Mouse (Mus musculus): ENCODE results near the gene Agap3. TPM values are rescaled to one million over a fixed set of nuclear protein-coding genes. Genes with fewer than 3 reads are reported as not detected.

The Agap3 gene
- polyA plus RNA-seq, 1 experiment from 2014 or later: 24.1 TPM

GRCm38 (mm10) chr5:24442029-24442428, 9.9 kb upstream of the Agap3 start:
- H3K27ac ChIP-seq: no peak overlapping the region
- peaks cover 35% of the 10 kb centered on the region for H3K4me1 ChIP-seq
- H3K4me3 ChIP-seq: no peak overlapping the region
- WGBS: 91% methylated on average over 9 of the region's 9 CpGs
- DNase-seq (ENCODE audit: extremely low spot score, low spot score): no peak
- no peaks in the 10 kb centered on the region for H3K27me3 ChIP-seq (ENCODE audit: poor library complexity, severe bottlenecking)
- peaks cover 67% of the 10 kb centered on the region for H3K36me3 ChIP-seq (replicated peaks)
- H3K9me3 ChIP-seq: no peaks in the 10 kb centered on the region; the same call in 1 of the 2 replicates

- H3K27me3 ChIP-seq (ENCODE audit: poor library complexity, severe bottlenecking): 0 out of 2 replicates have a peak, but pooled peaks cover 3% of the 10 kb centered on the region
- 94% methylated on average over 7 of the region's 7 CpGs for WGBS
- H3K36me3 ChIP-seq (replicated peaks): peaks cover 57% of the 10 kb centered on the region
- DNase-seq (ENCODE audit: extremely low spot score, low spot score): no peak
- H3K9me3 ChIP-seq: no peaks in the 10 kb centered on the region; the same call in 1 of the 2 replicates
- peak overlapping the region; percentile 75 for H3K4me3 ChIP-seq
- no peak overlapping the region for H3K27ac ChIP-seq
- H3K4me1 ChIP-seq: peaks cover 46% of the 10 kb centered on the region
Measured at GRCm38 (mm10) chr5:24443204-24443603, 8.8 kb upstream of the Agap3 start.

GRCm38 (mm10) chr5:24443927-24444326, 8.1 kb upstream of the Agap3 start:
- Histone ChIP-seq H3K4me3 (peak overlapping the region; percentile 75), H3K27me3 (ENCODE audit: poor library complexity, severe bottlenecking) (peaks cover 11% of the 10 kb centered on the region), H3K27ac (peak overlapping the region; percentile 98), H3K36me3 (replicated peaks) (peaks cover 51% of the 10 kb centered on the region), H3K4me1 (peaks cover 48% of the 10 kb centered on the region), H3K9me3 (no peaks in the 10 kb centered on the region; the same call in 1 of the 2 replicates)
- 90% methylated on average over 12 of the region's 12 CpGs for WGBS
- DNase-seq (ENCODE audit: extremely low spot score, low spot score): no peak

- peaks cover 41% of the 10 kb centered on the region for H3K36me3 ChIP-seq (replicated peaks)
- peak; percentile 88 for DNase-seq (ENCODE audit: extremely low spot score, low spot score)
- H3K9me3 ChIP-seq: no peaks in the 10 kb centered on the region; the same call in 1 of the 2 replicates
- H3K4me3 ChIP-seq: peak within 1 kb of the TSS; percentile 75
- peaks cover 48% of the 10 kb centered on the region for H3K4me1 ChIP-seq
- peaks cover 20% of the 10 kb centered on the region for H3K27me3 ChIP-seq (ENCODE audit: poor library complexity, severe bottlenecking)
- under 1% methylated on average over 60 of the region's 60 CpGs for WGBS
- H3K27ac ChIP-seq: peak within 1 kb of the TSS; percentile 98
Measured at GRCm38 (mm10) chr5:24444746-24445427, 7.1 kb upstream of the Agap3 start, which contains the start of gene Fastk. TSS of gene Fastk (minus strand) at chr5:24445287.

GRCm38 (mm10) chr5:24445428-24446080, 6.4 kb upstream of the Agap3 start:
- Histone ChIP-seq H3K27ac (peak overlapping the region; percentile 98), H3K4me1 (peaks cover 48% of the 10 kb centered on the region), H3K4me3 (peak overlapping the region; percentile 75), H3K36me3 (replicated peaks) (peaks cover 34% of the 10 kb centered on the region), H3K9me3 (no peaks in the 10 kb centered on the region; the same call in 1 of the 2 replicates), H3K27me3 (ENCODE audit: poor library complexity, severe bottlenecking) (peaks cover 26% of the 10 kb centered on the region)
- no peak for DNase-seq (ENCODE audit: extremely low spot score, low spot score)
- WGBS: 61% methylated on average over 20 of the region's 20 CpGs

- Histone ChIP-seq H3K36me3 (replicated peaks) (peaks cover 24% of the 10 kb centered on the region), H3K4me3 (peak overlapping the region; percentile 76), H3K4me1 (peaks cover 57% of the 10 kb centered on the region), H3K27me3 (ENCODE audit: poor library complexity, severe bottlenecking) (peaks cover 33% of the 10 kb centered on the region), H3K9me3 (no peaks in the 10 kb centered on the region; the same call in 1 of the 2 replicates), H3K27ac (0 out of 2 replicates have a peak overlapping the region, but pooled peaks have one; percentile 25)
- DNase-seq (ENCODE audit: extremely low spot score, low spot score): no peak
- WGBS: 90% methylated on average over 7 of the region's 7 CpGs
Measured at GRCm38 (mm10) chr5:24446630-24447029, 5.3 kb upstream of the Agap3 start.

- 2% methylated on average over 34 of the region's 34 CpGs for whole genome bisulfite sequencing
- H3K4me1 ChIP-seq: peaks cover 60% of the 10 kb centered on the region
- peaks cover 33% of the 10 kb centered on the region for H3K27me3 ChIP-seq (ENCODE audit: poor library complexity, severe bottlenecking)
- peak within 1 kb of the TSS; percentile 76 for H3K4me3 ChIP-seq
- peak; percentile 85 for DNase-seq (ENCODE audit: extremely low spot score, low spot score)
- no peaks in the 10 kb centered on the region; the same call in 1 of the 2 replicates for H3K9me3 ChIP-seq
- peak within 1 kb of the TSS; percentile 87 for H3K27ac ChIP-seq
- peaks cover 12% of the 10 kb centered on the region for H3K36me3 ChIP-seq (replicated peaks)
Measured at GRCm38 (mm10) chr5:24447624-24448298, 4.2 kb upstream of the Agap3 start, which contains the start of gene Tmub1. TSS of gene Tmub1 (minus strand) at chr5:24447854.

- H3K36me3 ChIP-seq (replicated peaks): peaks cover 16% of the 10 kb centered on the region
- peak overlapping the region; percentile 96 for H3K27ac ChIP-seq
- peaks cover 33% of the 10 kb centered on the region for H3K27me3 ChIP-seq (ENCODE audit: poor library complexity, severe bottlenecking)
- no peaks in the 10 kb centered on the region for H3K9me3 ChIP-seq
- peaks cover 68% of the 10 kb centered on the region for H3K4me1 ChIP-seq
- WGBS: 2% methylated on average over 64 of the region's 66 CpGs
- DNase-seq (ENCODE audit: extremely low spot score, low spot score): peak; percentile 83
- H3K4me3 ChIP-seq: peak overlapping the region; percentile 91
Measured at GRCm38 (mm10) chr5:24451264-24452029, 530 bp upstream of the Agap3 start.

GRCm38 (mm10) chr5:24452691-24453233, 785 bp downstream of the Agap3 start:
- H3K9me3 ChIP-seq: no peaks in the 10 kb centered on the region

GRCm38 (mm10) chr5:24453283-24453984, 1.5 kb downstream of the Agap3 start:
- no peak for DNase-seq (ENCODE audit: extremely low spot score, low spot score)
- Histone ChIP-seq H3K27ac (peak overlapping the region; percentile 96), H3K4me3 (peak overlapping the region; percentile 91), H3K9me3 (no peaks in the 10 kb centered on the region), H3K27me3 (ENCODE audit: poor library complexity, severe bottlenecking) (peaks cover 28% of the 10 kb centered on the region), H3K36me3 (replicated peaks) (peaks cover 35% of the 10 kb centered on the region), H3K4me1 (peaks cover 51% of the 10 kb centered on the region)
- WGBS: 14% methylated on average over 5 of the region's 5 CpGs

More at GRCm38 (mm10) chr5:24452691-24453233, 785 bp downstream of the Agap3 start:
- H3K4me3 ChIP-seq: peak overlapping the region; percentile 91
- H3K27ac ChIP-seq: peak overlapping the region; percentile 96
- 1% methylated on average over 29 of the region's 29 CpGs for WGBS
- peaks cover 57% of the 10 kb centered on the region for H3K4me1 ChIP-seq
- DNase-seq (ENCODE audit: extremely low spot score, low spot score): no peak
- peaks cover 33% of the 10 kb centered on the region for H3K27me3 ChIP-seq (ENCODE audit: poor library complexity, severe bottlenecking)
- H3K36me3 ChIP-seq (replicated peaks): peaks cover 29% of the 10 kb centered on the region

GRCm38 (mm10) chr5:24453985-24454303, 2.0 kb downstream of the Agap3 start:
- Histone ChIP-seq H3K9me3 (no peaks in the 10 kb centered on the region), H3K27ac (peak overlapping the region; percentile 96; the same call in 1 of the 2 replicates), H3K4me1 (peaks cover 51% of the 10 kb centered on the region), H3K36me3 (replicated peaks) (peaks cover 41% of the 10 kb centered on the region), H3K27me3 (ENCODE audit: poor library complexity, severe bottlenecking) (peaks cover 22% of the 10 kb centered on the region), H3K4me3 (peak overlapping the region; percentile 91)
- WGBS: 28% methylated on average over 2 of the region's 2 CpGs
- DNase-seq (ENCODE audit: extremely low spot score, low spot score): no peak
